Mouse (Mus musculus): Measurements from ENCODE around the gene Galnt2. TPM values are rescaled to one million over a fixed set of nuclear protein-coding genes. Genes with fewer than 3 reads are reported as not detected.

Galnt2 gene
- polyA plus RNA-seq, 1 experiment from 2014 or later: 67.2 TPM

DNA sequence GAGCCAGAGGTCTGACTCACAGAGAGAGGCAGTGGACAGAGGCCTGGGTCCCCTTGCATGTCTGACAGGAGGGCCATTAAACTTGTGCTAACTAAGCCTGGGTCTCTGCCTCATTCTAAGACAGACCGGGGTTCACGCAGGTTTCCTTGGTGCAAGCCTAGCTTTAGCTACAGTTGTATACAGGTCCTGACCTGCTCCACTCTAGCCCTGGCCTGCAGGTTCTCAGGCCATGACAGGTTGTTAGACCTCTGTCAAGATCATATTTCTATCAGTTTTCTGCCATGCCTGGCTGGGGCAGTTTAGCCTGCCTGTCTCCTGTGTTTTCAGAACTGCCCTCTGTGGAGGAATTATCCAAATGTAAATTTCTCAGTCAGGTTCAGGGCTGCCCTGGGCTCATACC, 33.9 kb downstream of the Galnt2 start:
- WGBS: 85% methylated on average over 2 of the region's 2 CpGs
- TF ChIP-seq CTCF (IDR thresholded peaks at IDR 0.05; ENCODE audit: low read depth): no peak
- ATAC-seq (ENCODE audit: insufficient read depth) (no peak), DNase-seq (no peak)
- Histone ChIP-seq H3K36me3 (ENCODE audit: insufficient read depth) (no peaks in the 10 kb centered on the region), H3K9me3 (ENCODE audit: low read depth, low read length) (no peaks in the 10 kb centered on the region), H3K27me3 (ENCODE audit: insufficient read depth, low read length) (no peaks in the 10 kb centered on the region), H3K4me1 (ENCODE audit: insufficient read depth) (peaks cover 14% of the 10 kb centered on the region), H3K4me2 (no peak overlapping the region), H3K9ac (no peak overlapping the region), H3K27ac (ENCODE audit: low read depth) (no peak overlapping the region), H3K4me3 (ENCODE audit: low read depth, low read length) (no peak overlapping the region)

- H3K4me3 ChIP-seq (ENCODE audit: low read depth, low read length): no peak overlapping the region
- TF ChIP-seq CTCF (IDR thresholded peaks at IDR 0.05; ENCODE audit: low read depth): no peak
- DNase-seq (no peak), ATAC-seq (ENCODE audit: insufficient read depth) (no peak)
- WGBS: 65% methylated on average over 8 of the region's 8 CpGs
- H3K4me2 ChIP-seq: no peak overlapping the region
- H3K4me1 ChIP-seq (ENCODE audit: insufficient read depth): peaks cover 9% of the 10 kb centered on the region; the same call in 1 of the 2 replicates
- no peaks in the 10 kb centered on the region for H3K36me3 ChIP-seq (ENCODE audit: insufficient read depth)
- H3K27me3 ChIP-seq (ENCODE audit: insufficient read depth, low read length): no peaks in the 10 kb centered on the region
- H3K27ac ChIP-seq (ENCODE audit: low read depth): no peak overlapping the region
- H3K9ac ChIP-seq: no peak overlapping the region
- H3K9me3 ChIP-seq (ENCODE audit: low read depth, low read length): no peaks in the 10 kb centered on the region
Observed at GRCm38 (mm10) chr8:124265798-124266197, 34.6 kb downstream of the Galnt2 start.

- H3K4me1 ChIP-seq (ENCODE audit: insufficient read depth): peaks cover 11% of the 10 kb centered on the region; the same call in 1 of the 2 replicates
- H3K9ac ChIP-seq: no peak overlapping the region
- no peaks in the 10 kb centered on the region for H3K27me3 ChIP-seq (ENCODE audit: insufficient read depth, low read length)
- no peaks in the 10 kb centered on the region for H3K36me3 ChIP-seq (ENCODE audit: insufficient read depth)
- H3K4me3 ChIP-seq (ENCODE audit: low read depth, low read length): no peak overlapping the region
- no peak overlapping the region for H3K27ac ChIP-seq (ENCODE audit: low read depth)
- 72% methylated on average over 4 of the region's 4 CpGs for WGBS
- no peak for ATAC-seq (ENCODE audit: insufficient read depth)
- DNase-seq: no peak
- no peak overlapping the region for H3K4me2 ChIP-seq
- H3K9me3 ChIP-seq (ENCODE audit: low read depth, low read length): no peaks in the 10 kb centered on the region
- no peak for TF ChIP-seq CTCF (IDR thresholded peaks at IDR 0.05; ENCODE audit: low read depth)
Observed at GRCm38 (mm10) chr8:124267206-124267605, 36.0 kb downstream of the Galnt2 start.

GRCm38 (mm10) chr8:124270504-124270903, 39.3 kb downstream of the Galnt2 start:
- Histone ChIP-seq H3K4me1 (ENCODE audit: insufficient read depth) (0 out of 2 replicates have a peak, but pooled peaks cover 3% of the 10 kb centered on the region), H3K27ac (ENCODE audit: low read depth) (peak overlapping the region; percentile 71), H3K36me3 (ENCODE audit: insufficient read depth) (no peaks in the 10 kb centered on the region), H3K4me2 (no peak overlapping the region), H3K9me3 (ENCODE audit: low read depth, low read length) (no peaks in the 10 kb centered on the region), H3K27me3 (ENCODE audit: insufficient read depth, low read length) (no peaks in the 10 kb centered on the region), H3K9ac (no peak overlapping the region), H3K4me3 (ENCODE audit: low read depth, low read length) (no peak overlapping the region)
- TF ChIP-seq CTCF (IDR thresholded peaks at IDR 0.05; ENCODE audit: low read depth): no peak
- ATAC-seq (ENCODE audit: insufficient read depth) (peak; percentile 95), DNase-seq (peak; percentile 95)
- WGBS: 34% methylated on average over 6 of the region's 6 CpGs

DNA sequence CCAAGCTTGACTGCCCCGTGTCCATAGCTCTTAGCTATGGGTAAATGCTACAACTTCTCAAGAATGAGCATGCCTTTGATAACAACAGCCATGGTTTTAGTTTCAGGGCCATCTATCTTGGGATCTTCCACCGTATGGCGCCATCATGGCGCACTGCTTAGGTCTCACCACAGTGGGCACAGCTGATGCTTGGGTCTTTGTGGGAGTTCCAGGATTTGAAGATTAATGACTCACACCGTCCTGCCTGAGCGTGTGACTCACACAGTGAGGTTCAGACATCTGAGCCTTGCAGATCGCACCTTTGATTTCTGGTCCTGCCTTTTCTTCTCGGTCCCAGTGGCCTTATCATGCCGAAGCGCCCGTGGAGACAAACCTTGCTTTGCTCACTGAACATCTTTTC, 39.7 kb downstream of the Galnt2 start:
- 45% methylated on average over 11 of the region's 11 CpGs for WGBS
- H3K4me3 ChIP-seq (ENCODE audit: low read depth, low read length): no peak overlapping the region

GRCm38 (mm10) chr8:124271518-124271917, 40.3 kb downstream of the Galnt2 start:
- Histone ChIP-seq H3K36me3 (ENCODE audit: insufficient read depth) (no peaks in the 10 kb centered on the region), H3K27ac (ENCODE audit: low read depth) (no peak overlapping the region), H3K9ac (no peak overlapping the region), H3K4me2 (no peak overlapping the region), H3K4me3 (ENCODE audit: low read depth, low read length) (no peak overlapping the region), H3K4me1 (ENCODE audit: insufficient read depth) (0 out of 2 replicates have a peak, but pooled peaks cover 3% of the 10 kb centered on the region), H3K9me3 (ENCODE audit: low read depth, low read length) (no peaks in the 10 kb centered on the region), H3K27me3 (ENCODE audit: insufficient read depth, low read length) (no peaks in the 10 kb centered on the region)
- no peak for TF ChIP-seq CTCF (IDR thresholded peaks at IDR 0.05; ENCODE audit: low read depth)
- DNase-seq: no peak
- ATAC-seq (ENCODE audit: insufficient read depth): no peak
- WGBS: 61% methylated on average over 12 of the region's 12 CpGs

More for the DNA sequence above, 39.7 kb downstream of the Galnt2 start:
- Histone ChIP-seq H3K36me3 (ENCODE audit: insufficient read depth) (no peaks in the 10 kb centered on the region), H3K9me3 (ENCODE audit: low read depth, low read length) (no peaks in the 10 kb centered on the region), H3K27me3 (ENCODE audit: insufficient read depth, low read length) (no peaks in the 10 kb centered on the region), H3K4me2 (no peak overlapping the region), H3K4me1 (ENCODE audit: insufficient read depth) (0 out of 2 replicates have a peak, but pooled peaks cover 3% of the 10 kb centered on the region), H3K27ac (ENCODE audit: low read depth) (peak overlapping the region; percentile 71), H3K9ac (no peak overlapping the region)
- no peak for DNase-seq
- TF ChIP-seq CTCF (IDR thresholded peaks at IDR 0.05; ENCODE audit: low read depth): no peak
- ATAC-seq (ENCODE audit: insufficient read depth): peak; percentile 32; the same call in 1 of the 2 replicates

DNA sequence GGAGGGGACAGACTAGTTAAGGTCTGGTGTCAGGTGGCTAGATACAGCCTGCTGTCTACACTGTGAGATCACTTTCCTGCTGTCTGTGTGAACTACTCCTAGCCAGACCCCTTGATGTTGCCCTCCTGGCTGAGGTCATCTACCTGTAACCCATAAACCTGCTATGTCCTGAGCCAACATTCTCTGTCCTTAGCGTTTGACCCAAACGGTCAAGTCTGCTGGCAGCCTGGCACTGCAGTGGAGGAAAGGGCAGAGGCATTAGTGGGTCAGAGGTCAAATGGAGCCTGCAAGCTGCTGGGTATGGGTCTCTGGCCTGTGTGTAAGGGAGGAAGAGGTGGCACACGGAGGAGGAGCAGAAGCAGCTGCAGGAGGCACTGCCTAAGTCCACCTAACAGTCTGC, 41.6 kb downstream of the Galnt2 start:
- H3K4me3 ChIP-seq (ENCODE audit: low read depth, low read length): no peak overlapping the region
- H3K9me3 ChIP-seq (ENCODE audit: low read depth, low read length): no peaks in the 10 kb centered on the region
- H3K4me1 ChIP-seq (ENCODE audit: insufficient read depth): 0 out of 2 replicates have a peak, but pooled peaks cover 3% of the 10 kb centered on the region
- TF ChIP-seq CTCF (IDR thresholded peaks at IDR 0.05; ENCODE audit: low read depth): no peak
- WGBS: 64% methylated on average over 3 of the region's 3 CpGs
- H3K9ac ChIP-seq: no peak overlapping the region
- ATAC-seq (ENCODE audit: insufficient read depth) (no peak), DNase-seq (no peak)
- no peak overlapping the region for H3K4me2 ChIP-seq
- H3K27ac ChIP-seq (ENCODE audit: low read depth): no peak overlapping the region
- H3K27me3 ChIP-seq (ENCODE audit: insufficient read depth, low read length): no peaks in the 10 kb centered on the region
- H3K36me3 ChIP-seq (ENCODE audit: insufficient read depth): no peaks in the 10 kb centered on the region
